Mouse (Mus musculus) heart, adult 9 months (tissue): ENCODE results near the gene Nfkbil1.

Source experiments
- DNase-seq, 2 experiments: peaks; one replicate each; pipeline ENCODE4 v3.0.0; 2022; ENCODE audit warnings: low spot score in 2 of 2

Nfkbil1 gene

DNA sequence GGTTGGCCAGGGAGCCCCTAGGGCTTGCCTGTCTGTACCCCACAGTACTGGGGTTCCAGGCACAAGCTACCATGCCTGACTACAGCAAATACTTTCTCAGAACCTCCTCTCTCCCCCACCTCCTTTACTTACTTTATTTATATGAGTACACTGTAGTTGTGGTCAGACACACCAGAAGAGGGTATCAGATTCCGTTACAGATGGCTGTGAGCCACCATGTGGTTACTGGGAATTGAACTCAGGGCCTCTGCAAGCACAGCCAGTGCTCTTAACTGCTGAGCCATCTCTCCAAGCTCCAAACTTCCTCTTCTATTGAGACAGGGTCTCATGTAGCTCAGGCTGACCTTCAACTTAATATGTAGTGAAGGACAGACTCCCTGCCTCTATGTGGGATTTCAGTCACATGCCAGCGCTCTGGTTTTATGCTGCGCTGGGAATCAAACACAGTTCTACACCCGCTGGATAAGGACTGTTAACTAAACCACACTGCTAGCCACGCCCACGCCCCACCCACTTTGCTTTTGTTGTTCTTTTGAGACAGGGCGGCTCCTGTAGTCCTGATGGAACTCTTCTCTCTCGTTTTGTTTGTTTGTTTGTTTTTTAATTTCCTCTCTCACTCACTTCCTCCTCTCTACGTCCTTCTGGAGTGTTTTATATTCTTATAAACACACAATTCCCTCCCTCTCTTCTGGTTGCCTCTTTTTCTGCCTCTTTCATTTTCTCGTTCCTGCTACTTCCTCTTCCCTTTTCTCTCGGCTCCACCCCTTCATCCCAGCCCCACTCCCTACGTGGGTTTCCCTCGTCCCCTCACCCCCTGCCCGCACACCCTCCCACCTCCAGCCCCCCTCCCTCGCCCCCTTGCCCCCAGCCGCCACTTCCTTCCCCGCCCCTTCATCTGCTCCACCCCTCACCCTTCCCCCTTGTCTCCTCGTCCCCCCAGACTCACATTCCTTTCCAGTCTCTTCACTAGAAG, 49.7 kb downstream of the Nfkbil1 start:
- peak in 1 of 2 experiments; percentile 73 for DNase-seq

DNA sequence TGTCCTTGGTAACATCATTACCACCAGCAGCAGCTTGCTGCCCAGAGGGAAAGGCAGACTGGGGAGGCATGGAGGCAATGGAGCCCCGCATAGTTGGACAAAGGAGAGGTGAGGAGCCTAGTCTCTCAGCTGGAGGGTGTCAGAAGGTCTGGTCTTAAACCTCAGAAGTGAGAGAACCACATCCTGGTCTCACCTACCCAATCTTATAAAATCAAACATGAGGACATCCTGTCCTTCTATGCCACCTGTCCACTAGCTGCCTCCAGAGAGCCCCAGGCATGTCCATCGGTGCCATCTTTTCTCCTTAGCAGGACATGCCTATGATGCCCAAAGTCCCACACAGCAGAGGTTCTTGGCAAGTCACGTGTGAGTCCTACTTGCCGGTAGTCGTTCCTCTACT, 55.5 kb downstream of the Nfkbil1 start:
- no peak for DNase-seq

DNA sequence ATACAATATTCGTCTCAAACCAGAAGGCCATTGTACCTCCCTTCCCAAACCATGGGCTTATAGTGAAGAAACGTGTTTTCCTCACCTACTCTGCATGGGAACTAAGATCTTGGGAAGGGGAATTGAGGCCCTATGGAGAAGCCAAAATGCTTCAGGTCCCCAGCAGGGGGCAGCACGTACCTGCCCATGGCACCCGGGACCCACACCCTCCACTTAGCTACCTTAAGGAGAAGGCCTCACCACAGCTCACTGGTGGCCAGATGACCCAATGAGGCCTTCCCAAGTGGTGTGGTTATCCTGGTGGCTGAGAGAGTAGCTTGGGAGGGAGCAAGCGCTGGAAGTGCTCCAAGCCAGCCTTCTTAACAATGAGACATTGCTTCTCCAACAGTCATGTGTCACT, 57.1 kb downstream of the Nfkbil1 start:
- DNase-seq: peak in 1 of 2 experiments; percentile 74

DNA sequence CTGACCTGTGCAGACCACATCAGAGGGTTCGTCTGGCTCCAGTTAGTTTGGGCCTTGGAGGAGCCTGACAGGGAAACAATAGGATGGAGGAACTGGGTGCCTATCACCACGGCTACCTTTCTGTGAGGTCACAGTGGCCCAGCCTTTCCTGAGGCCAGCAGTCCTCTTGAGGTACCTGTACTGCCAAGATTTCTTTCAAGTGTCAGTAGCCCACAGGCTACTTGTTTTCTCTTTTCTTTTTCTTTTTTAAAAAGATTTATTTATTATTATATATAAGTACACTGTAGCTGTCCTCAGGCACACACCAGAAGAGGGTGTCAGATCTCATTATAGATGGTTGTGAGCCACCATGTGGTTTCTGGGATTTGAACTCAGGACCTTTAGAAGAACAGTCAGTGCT, 59.6 kb downstream of the Nfkbil1 start, which contains the start of gene Aif1:
Aif1 (minus strand) TSS at position 101 of the 400 bp plus-strand sequence.
- DNase-seq: no peak

DNA sequence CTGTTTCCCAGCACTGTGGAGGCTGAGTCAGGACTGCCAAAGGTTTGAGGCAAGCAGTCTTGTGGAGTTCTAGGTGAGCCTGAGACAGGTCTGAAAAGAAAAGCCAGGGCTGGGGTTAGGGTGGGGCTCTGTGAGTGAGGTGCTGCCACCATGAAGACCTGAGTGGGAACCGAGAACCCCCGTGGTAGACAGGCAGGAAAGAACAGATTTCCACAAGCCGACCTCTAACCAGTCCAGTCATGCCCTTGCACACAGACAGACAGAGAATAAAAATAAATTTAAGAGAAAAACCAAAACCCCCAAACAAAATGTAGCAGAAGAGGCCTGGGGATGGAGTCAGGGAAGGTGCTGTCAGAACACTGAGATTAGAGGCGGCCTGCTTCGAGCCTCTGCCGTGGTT, 60.2 kb downstream of the Nfkbil1 start:
- DNase-seq: no peak

DNA sequence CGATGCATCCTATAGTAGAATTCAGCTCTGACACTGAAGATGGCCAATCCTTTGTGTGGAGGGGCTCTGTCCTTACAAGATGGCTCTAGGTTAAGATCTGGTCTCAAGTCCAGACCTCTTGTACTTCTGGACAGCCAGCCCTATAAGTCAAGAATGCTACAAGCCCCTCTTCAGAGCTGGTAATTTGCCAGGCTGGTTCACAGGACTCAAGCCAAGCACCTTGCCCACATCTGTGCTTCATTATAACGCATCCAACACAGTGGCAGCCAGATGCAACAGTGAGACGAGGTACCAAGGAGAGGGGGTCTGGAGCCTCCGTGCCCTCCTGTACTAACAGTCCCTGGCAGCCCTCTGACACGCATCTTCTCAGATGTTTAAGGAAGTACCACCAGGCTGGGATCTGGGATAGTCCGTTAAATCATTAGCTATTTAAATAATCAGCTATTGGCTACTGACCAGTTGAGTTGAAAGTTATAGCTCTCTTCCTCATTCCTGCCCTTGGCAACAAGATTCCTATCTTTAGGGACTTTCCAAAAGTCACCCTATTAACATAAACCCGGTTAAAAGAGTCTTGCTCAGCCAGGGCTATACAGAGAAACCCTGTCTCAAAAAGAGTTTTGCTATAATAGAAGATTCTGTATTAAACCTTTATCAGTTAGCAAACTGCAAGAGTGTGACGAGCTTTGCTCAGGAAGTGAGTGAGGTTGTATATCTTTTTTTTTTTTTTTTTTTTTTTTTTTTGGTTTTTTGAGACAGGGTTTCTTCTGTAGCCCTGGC, 61.2 kb downstream of the Nfkbil1 start:
- no peak for DNase-seq

DNA sequence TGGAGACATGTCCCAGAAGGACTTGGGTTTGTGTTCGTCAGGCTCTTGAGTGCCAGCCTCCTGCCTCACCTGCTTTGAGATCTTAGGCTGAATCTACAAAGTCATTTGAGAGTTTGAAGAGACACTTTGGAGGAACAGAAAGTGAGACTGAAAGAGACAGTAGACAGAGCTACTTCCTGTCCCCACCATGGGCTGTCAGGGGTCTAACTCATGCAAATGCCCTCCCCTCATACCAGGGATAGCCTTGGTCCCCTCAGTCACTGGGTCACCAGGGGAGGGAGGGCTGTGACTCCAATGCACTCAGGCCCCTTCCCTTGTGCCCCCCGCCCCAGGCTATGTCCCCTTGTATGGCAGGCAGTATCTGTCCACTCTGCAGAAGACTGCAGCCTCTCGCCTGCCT, 62.3 kb downstream of the Nfkbil1 start:
- DNase-seq: no peak

DNA sequence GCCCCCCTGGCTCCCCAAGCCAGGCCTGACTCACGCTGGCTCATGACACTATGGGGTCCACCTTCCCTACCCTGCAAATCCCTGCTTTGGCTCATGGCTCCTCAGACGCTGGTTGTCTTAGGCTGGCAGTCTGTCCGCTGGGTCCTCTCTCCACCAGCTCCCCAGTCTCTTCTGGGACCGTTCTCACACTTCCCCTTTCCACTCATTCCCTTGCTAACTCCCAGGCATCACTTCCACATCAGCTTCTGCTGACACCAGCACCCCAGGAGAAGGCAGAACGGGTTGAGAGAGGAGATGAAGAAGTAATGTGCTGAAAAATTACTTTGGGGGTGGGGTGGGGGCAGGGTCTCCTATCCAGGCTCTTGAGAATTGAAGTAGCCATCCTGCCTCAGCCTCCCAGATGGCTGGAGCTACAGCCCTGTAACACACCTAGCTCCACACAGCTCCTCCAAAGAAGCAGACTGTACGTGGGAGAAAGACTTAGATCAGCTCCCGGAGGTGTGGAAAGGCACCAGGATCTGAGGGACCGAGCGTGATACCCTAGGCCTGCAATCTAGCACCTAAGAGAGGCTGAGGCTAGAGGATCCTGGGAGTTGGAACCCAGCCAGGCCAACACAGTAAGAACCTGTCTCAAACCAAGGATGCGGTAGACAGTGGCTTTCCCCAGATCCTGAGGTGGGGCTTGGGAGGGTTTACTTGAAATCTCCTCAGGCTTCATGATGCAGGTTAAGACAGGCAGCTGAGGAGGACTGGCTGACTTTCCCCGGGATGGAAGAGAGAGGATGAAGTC, 63.0 kb downstream of the Nfkbil1 start:
- DNase-seq: no peak
